Comparison of ENCODE assay signal across 8 mouse cellular contexts in the genomic region with DNA sequence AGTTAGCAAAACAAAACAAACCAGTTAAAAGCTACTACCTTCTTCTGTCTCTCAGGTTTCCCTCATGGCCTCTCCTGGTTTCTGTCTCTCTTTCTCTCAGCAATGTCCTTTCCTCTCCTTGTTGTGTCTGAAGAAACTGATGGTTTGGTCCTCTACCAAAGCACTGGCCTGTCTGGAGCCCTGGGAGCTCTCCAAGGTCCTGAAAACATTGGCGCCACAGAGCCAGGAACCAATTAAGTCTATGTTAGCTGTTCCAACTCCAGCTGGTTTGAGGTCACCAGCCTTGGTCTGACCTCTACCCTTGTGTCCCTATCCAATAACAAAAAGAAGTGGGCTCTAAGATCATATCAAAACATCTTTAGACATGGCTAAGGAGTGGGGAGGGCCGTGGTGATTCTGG. TPM values are rescaled to one million over a fixed set of nuclear protein-coding genes. Genes with fewer than 3 reads are reported as not detected.
DNase-seq lines count a peak whose midpoint lies in the region; ATAC-seq and TF ChIP-seq lines count a peak whose summit lies in the region.
"Had no signal": no experiment of that assay in that cellular context is flagged by ENCODE, and none has a peak within 500 bp of the region (broad histone marks: within the 10 kb centered on the region; RNA-seq: fewer than 3 reads in every experiment).

No protein-coding gene starts in this region.

- H3K27ac ChIP-seq in ES-Bruce4 (ENCODE audit: insufficient read depth, low read length): no peak overlapping the region
- H3K27ac ChIP-seq in heart, postnatal 0 days (ENCODE audit: low read depth): no peak overlapping the region
- H3K27ac ChIP-seq in midbrain, embryonic 13.5 days: no peak overlapping the region
- H3K27ac ChIP-seq: heart, embryonic 15.5 days had no signal

- H3K9me3 ChIP-seq in ES-Bruce4 (replicated peaks; ENCODE audit: control insufficient read depth, insufficient read depth, low read length, poor library complexity, severe bottlenecking): no peaks in the 10 kb centered on the region
- no peaks in the 10 kb centered on the region for H3K9me3 ChIP-seq in heart, postnatal 0 days (replicated peaks; ENCODE audit: control insufficient read depth, low read length)
- no peaks in the 10 kb centered on the region for H3K9me3 ChIP-seq in midbrain, embryonic 13.5 days
- H3K9me3 ChIP-seq: heart, embryonic 15.5 days had no signal

- H3K9ac ChIP-seq in ES-Bruce4 (ENCODE audit: low read depth, poor library complexity, severe bottlenecking): no peak overlapping the region
- no peak overlapping the region for H3K9ac ChIP-seq in heart, postnatal 0 days (replicated peaks; ENCODE audit: low read depth, low read length)
- no peak overlapping the region for H3K9ac ChIP-seq in midbrain, embryonic 13.5 days (replicated peaks)
- H3K9ac ChIP-seq: heart, embryonic 15.5 days had no signal

- peak; percentile 57; the same call in 1 of the 2 replicates for ATAC-seq in heart, postnatal 0 days (ENCODE audit: insufficient read depth, low read depth)
- 0 out of 2 replicates have a peak, but pooled peaks have one; percentile 9 for ATAC-seq in midbrain, embryonic 13.5 days

- DNase-seq in NIH3T3 (ENCODE audit: low read depth): peak; percentile 79
- DNase-seq in cerebellum, postnatal 14 days: peak; percentile 40 to 41
- DNase-seq in heart, postnatal 0 days (ENCODE audit: low spot score): peak; percentile 43
- peak; percentile 74 to 79 for DNase-seq in kidney, postnatal 25 days
- peak; percentile 55 for DNase-seq in urinary bladder, postnatal 25 days (ENCODE audit: low spot score)

- WGBS in heart, postnatal 0 days: 17% methylated on average over 2 of the region's 2 CpGs
- 17% methylated on average over 2 of the region's 2 CpGs for WGBS in midbrain, embryonic 13.5 days

- H3K4me1 ChIP-seq in ES-Bruce4 (ENCODE audit: control insufficient read depth, insufficient read depth, low read length): no peaks in the 10 kb centered on the region
- peaks cover 3% of the 10 kb centered on the region; the same call in 1 of the 2 replicates for H3K4me1 ChIP-seq in heart, postnatal 0 days (ENCODE audit: control insufficient read depth, insufficient read depth)
- peaks cover 11% of the 10 kb centered on the region for H3K4me1 ChIP-seq in midbrain, embryonic 13.5 days (replicated peaks)

- H3K36me3 ChIP-seq in ES-Bruce4 (ENCODE audit: control insufficient read depth, insufficient read depth, low read length, poor library complexity, severe bottlenecking): no peaks in the 10 kb centered on the region
- no peaks in the 10 kb centered on the region for H3K36me3 ChIP-seq in heart, postnatal 0 days (replicated peaks; ENCODE audit: control insufficient read depth, insufficient read depth, low read length)
- H3K36me3 ChIP-seq in midbrain, embryonic 13.5 days: no peaks in the 10 kb centered on the region; the same call in 1 of the 2 replicates
- H3K36me3 ChIP-seq: heart, embryonic 15.5 days had no signal

- no peaks in the 10 kb centered on the region for H3K27me3 ChIP-seq in ES-Bruce4 (ENCODE audit: control insufficient read depth, insufficient read depth, low read length, poor library complexity, severe bottlenecking)
- 0 out of 2 replicates have a peak, but pooled peaks cover 3% of the 10 kb centered on the region for H3K27me3 ChIP-seq in heart, postnatal 0 days (ENCODE audit: control insufficient read depth, insufficient read depth, low read length)
- H3K27me3 ChIP-seq in midbrain, embryonic 13.5 days: no peaks in the 10 kb centered on the region
- H3K27me3 ChIP-seq: heart, embryonic 15.5 days had no signal

- no peak for TF ChIP-seq POLR2A in ES-Bruce4 (IDR thresholded peaks at IDR 0.05; ENCODE audit: insufficient read depth, low read length)

- peak overlapping the region; percentile 43 for H3K4me3 ChIP-seq in ES-Bruce4 (ENCODE audit: low read depth, low read length)
- no peak overlapping the region for H3K4me3 ChIP-seq in heart, postnatal 0 days (ENCODE audit: low read depth, low read length)
- H3K4me3 ChIP-seq in midbrain, embryonic 13.5 days (replicated peaks): peak overlapping the region; percentile 50

- TF ChIP-seq CTCF in ES-Bruce4 (IDR thresholded peaks at IDR 0.05; ENCODE audit: low read depth, low read length): no peak
- TF ChIP-seq CTCF in heart, postnatal 0 days (IDR thresholded peaks at IDR 0.05; ENCODE audit: low read depth): no peak

- no peak for TF ChIP-seq EP300 in ES-Bruce4 (IDR thresholded peaks at IDR 0.05; ENCODE audit: insufficient read depth, low read depth, low read length)
- no peak for TF ChIP-seq EP300 in heart, postnatal 0 days (IDR thresholded peaks at IDR 0.05; ENCODE audit: low read depth)

- H3K4me2 ChIP-seq in heart, postnatal 0 days (ENCODE audit: low read depth, low read length): no peak overlapping the region
- H3K4me2 ChIP-seq in midbrain, embryonic 13.5 days (replicated peaks): peak overlapping the region; percentile 63

RNA-seq across cellular contexts. Expression of gene Nrsn1, which starts 1.3 kb away (rescaled TPM):
- polyA plus RNA-seq in ES-Bruce4 (2011; ENCODE audit: insufficient read depth, insufficient read length, low read depth, missing spikeins): 4.0 and 5.0 TPM in 2 replicates
- total RNA-seq in heart, postnatal 0 days (2014; rRNA removed; ENCODE audit: low replicate concordance): 0.88 TPM in 1 of 2 replicates, not detected in the other
- polyA plus RNA-seq in heart, postnatal 0 days (2015; fragmentation: Nextera tagmentation; extraction: Ambion mirVana): 0.19 TPM in 1 of 2 replicates, not detected in the other
- 46.7 and 51.9 TPM in 2 replicates for polyA plus RNA-seq in midbrain, embryonic 13.5 days (2015; fragmentation: Nextera tagmentation; extraction: Ambion mirVana)
